Mouse (Mus musculus): ENCODE measurements around the gene Pawr. TPM values are rescaled to one million over a fixed set of nuclear protein-coding genes. Genes with fewer than 3 reads are reported as not detected.

Pawr gene
- polyA plus RNA-seq, 1 experiment from 2014 or later = 4.2 TPM

- H3K27me3 ChIP-seq (replicated peaks; ENCODE audit: control insufficient read depth, insufficient read depth, low read length) = no peaks in the 10 kb centered on the region
- no peak overlapping the region for H3K4me3 ChIP-seq (ENCODE audit: low read depth, low read length)
- no peaks in the 10 kb centered on the region for H3K36me3 ChIP-seq (ENCODE audit: control insufficient read depth, insufficient read depth, low read length)
- no peaks in the 10 kb centered on the region for H3K9me3 ChIP-seq (replicated peaks; ENCODE audit: control insufficient read depth, low read length)
- WGBS = 52% methylated on average over 5 of the region's 5 CpGs
- H3K4me2 ChIP-seq (ENCODE audit: low read length) = no peak overlapping the region
- H3K27ac ChIP-seq (ENCODE audit: low read depth, low read length) = no peak overlapping the region
- DNase-seq (ENCODE audit: low spot score) (no peak), ATAC-seq (no peak)
- H3K4me1 ChIP-seq (ENCODE audit: control insufficient read depth, insufficient read depth, low read length) = no peaks in the 10 kb centered on the region; the same call in 1 of the 2 replicates
- H3K9ac ChIP-seq (ENCODE audit: low read length) = no peak overlapping the region
These were observed 53.6 kb downstream of the Pawr start for GRCm38 (mm10) chr10:108385480-108385955.

GRCm38 (mm10) chr10:108388410-108388915, 56.5 kb downstream of the Pawr start:
- H3K27ac ChIP-seq (ENCODE audit: low read depth, low read length) = no peak overlapping the region
- WGBS = 76% methylated on average over 8 of the region's 8 CpGs
- H3K9ac ChIP-seq (ENCODE audit: low read length) = no peak overlapping the region
- no peaks in the 10 kb centered on the region for H3K27me3 ChIP-seq (replicated peaks; ENCODE audit: control insufficient read depth, insufficient read depth, low read length)
- H3K9me3 ChIP-seq (replicated peaks; ENCODE audit: control insufficient read depth, low read length) = no peaks in the 10 kb centered on the region
- H3K4me3 ChIP-seq (ENCODE audit: low read depth, low read length) = no peak overlapping the region
- H3K4me2 ChIP-seq (ENCODE audit: low read length) = no peak overlapping the region
- H3K4me1 ChIP-seq (ENCODE audit: control insufficient read depth, insufficient read depth, low read length) = no peaks in the 10 kb centered on the region; the same call in 1 of the 2 replicates
- H3K36me3 ChIP-seq (ENCODE audit: control insufficient read depth, insufficient read depth, low read length) = no peaks in the 10 kb centered on the region
- no peak for DNase-seq (ENCODE audit: low spot score)
- ATAC-seq = no peak

- H3K4me2 ChIP-seq (ENCODE audit: low read length) = no peak overlapping the region
- H3K4me3 ChIP-seq (ENCODE audit: low read depth, low read length) = no peak overlapping the region
- no peaks in the 10 kb centered on the region for H3K9me3 ChIP-seq (replicated peaks; ENCODE audit: control insufficient read depth, low read length)
- WGBS = 42% methylated on average over 5 of the region's 5 CpGs
- H3K4me1 ChIP-seq (ENCODE audit: control insufficient read depth, insufficient read depth, low read length) = no peaks in the 10 kb centered on the region; the same call in 1 of the 2 replicates
- no peaks in the 10 kb centered on the region for H3K27me3 ChIP-seq (replicated peaks; ENCODE audit: control insufficient read depth, insufficient read depth, low read length)
- no peak for ATAC-seq
- H3K36me3 ChIP-seq (ENCODE audit: control insufficient read depth, insufficient read depth, low read length) = no peaks in the 10 kb centered on the region
- no peak overlapping the region for H3K27ac ChIP-seq (ENCODE audit: low read depth, low read length)
- H3K9ac ChIP-seq (ENCODE audit: low read length) = no peak overlapping the region
- no peak for DNase-seq (ENCODE audit: low spot score)
These were observed 57.4 kb downstream of the Pawr start for GRCm38 (mm10) chr10:108389178-108389926.

GRCm38 (mm10) chr10:108389927-108390287, 58.0 kb downstream of the Pawr start:
- Histone ChIP-seq H3K27ac (ENCODE audit: low read depth, low read length) (no peak overlapping the region), H3K36me3 (ENCODE audit: control insufficient read depth, insufficient read depth, low read length) (no peaks in the 10 kb centered on the region), H3K27me3 (replicated peaks; ENCODE audit: control insufficient read depth, insufficient read depth, low read length) (no peaks in the 10 kb centered on the region), H3K4me3 (ENCODE audit: low read depth, low read length) (no peak overlapping the region), H3K9me3 (replicated peaks; ENCODE audit: control insufficient read depth, low read length) (no peaks in the 10 kb centered on the region), H3K4me2 (ENCODE audit: low read length) (no peak overlapping the region), H3K9ac (ENCODE audit: low read length) (no peak overlapping the region), H3K4me1 (ENCODE audit: control insufficient read depth, insufficient read depth, low read length) (no peaks in the 10 kb centered on the region; the same call in 1 of the 2 replicates)
- 9% methylated on average over 4 of the region's 4 CpGs for WGBS
- ATAC-seq = peak; percentile 44; the same call in 1 of the 2 replicates
- peak; percentile 24 for DNase-seq (ENCODE audit: low spot score)

- Histone ChIP-seq H3K4me2 (ENCODE audit: low read length) (no peak overlapping the region), H3K9ac (ENCODE audit: low read length) (no peak overlapping the region), H3K36me3 (ENCODE audit: control insufficient read depth, insufficient read depth, low read length) (no peaks in the 10 kb centered on the region), H3K27me3 (replicated peaks; ENCODE audit: control insufficient read depth, insufficient read depth, low read length) (no peaks in the 10 kb centered on the region), H3K9me3 (replicated peaks; ENCODE audit: control insufficient read depth, low read length) (no peaks in the 10 kb centered on the region), H3K4me3 (ENCODE audit: low read depth, low read length) (no peak overlapping the region), H3K4me1 (ENCODE audit: control insufficient read depth, insufficient read depth, low read length) (no peaks in the 10 kb centered on the region; the same call in 1 of the 2 replicates), H3K27ac (ENCODE audit: low read depth, low read length) (no peak overlapping the region)
- no peak for DNase-seq (ENCODE audit: low spot score)
- no peak for ATAC-seq
- WGBS = 72% methylated on average over 15 of the region's 15 CpGs
These were observed 59.5 kb downstream of the Pawr start for GRCm38 (mm10) chr10:108391370-108391902.

GRCm38 (mm10) chr10:108392151-108392550, 60.2 kb downstream of the Pawr start:
- no peaks in the 10 kb centered on the region for H3K27me3 ChIP-seq (replicated peaks; ENCODE audit: control insufficient read depth, insufficient read depth, low read length)
- no peaks in the 10 kb centered on the region for H3K9me3 ChIP-seq (replicated peaks; ENCODE audit: control insufficient read depth, low read length)
- no peaks in the 10 kb centered on the region for H3K36me3 ChIP-seq (ENCODE audit: control insufficient read depth, insufficient read depth, low read length)
- no peak overlapping the region for H3K4me2 ChIP-seq (ENCODE audit: low read length)
- 97% methylated on average over 10 of the region's 10 CpGs for WGBS
- H3K9ac ChIP-seq (ENCODE audit: low read length) = no peak overlapping the region
- H3K27ac ChIP-seq (ENCODE audit: low read depth, low read length) = no peak overlapping the region
- no peak overlapping the region for H3K4me3 ChIP-seq (ENCODE audit: low read depth, low read length)
- no peaks in the 10 kb centered on the region; the same call in 1 of the 2 replicates for H3K4me1 ChIP-seq (ENCODE audit: control insufficient read depth, insufficient read depth, low read length)
- no peak for ATAC-seq
- DNase-seq (ENCODE audit: low spot score) = no peak

GRCm38 (mm10) chr10:108394306-108394705, 62.4 kb downstream of the Pawr start:
- no peak overlapping the region for H3K27ac ChIP-seq (ENCODE audit: low read depth, low read length)
- DNase-seq (ENCODE audit: low spot score) (no peak), ATAC-seq (no peak)
- WGBS = 86% methylated on average over 4 of the region's 4 CpGs
- no peak overlapping the region for H3K9ac ChIP-seq (ENCODE audit: low read length)
- H3K4me2 ChIP-seq (ENCODE audit: low read length) = no peak overlapping the region
- no peaks in the 10 kb centered on the region for H3K4me1 ChIP-seq (ENCODE audit: control insufficient read depth, insufficient read depth, low read length)
- H3K36me3 ChIP-seq (ENCODE audit: control insufficient read depth, insufficient read depth, low read length) = no peaks in the 10 kb centered on the region
- no peak overlapping the region for H3K4me3 ChIP-seq (ENCODE audit: low read depth, low read length)
- no peaks in the 10 kb centered on the region for H3K9me3 ChIP-seq (replicated peaks; ENCODE audit: control insufficient read depth, low read length)
- H3K27me3 ChIP-seq (replicated peaks; ENCODE audit: control insufficient read depth, insufficient read depth, low read length) = no peaks in the 10 kb centered on the region

- ATAC-seq (no peak), DNase-seq (ENCODE audit: low spot score) (no peak)
- H3K4me3 ChIP-seq (ENCODE audit: low read depth, low read length) = no peak overlapping the region
- 94% methylated on average over 12 of the region's 12 CpGs for WGBS
- no peak overlapping the region for H3K27ac ChIP-seq (ENCODE audit: low read depth, low read length)
- H3K9me3 ChIP-seq (replicated peaks; ENCODE audit: control insufficient read depth, low read length) = no peaks in the 10 kb centered on the region
- no peaks in the 10 kb centered on the region for H3K27me3 ChIP-seq (replicated peaks; ENCODE audit: control insufficient read depth, insufficient read depth, low read length)
- no peaks in the 10 kb centered on the region for H3K4me1 ChIP-seq (ENCODE audit: control insufficient read depth, insufficient read depth, low read length)
- H3K4me2 ChIP-seq (ENCODE audit: low read length) = no peak overlapping the region
- H3K36me3 ChIP-seq (ENCODE audit: control insufficient read depth, insufficient read depth, low read length) = no peaks in the 10 kb centered on the region
- no peak overlapping the region for H3K9ac ChIP-seq (ENCODE audit: low read length)
These were observed 63.3 kb downstream of the Pawr start for GRCm38 (mm10) chr10:108395229-108395628.

GRCm38 (mm10) chr10:108395647-108396046, 63.7 kb downstream of the Pawr start:
- no peaks in the 10 kb centered on the region for H3K36me3 ChIP-seq (ENCODE audit: control insufficient read depth, insufficient read depth, low read length)
- no peaks in the 10 kb centered on the region for H3K9me3 ChIP-seq (replicated peaks; ENCODE audit: control insufficient read depth, low read length)
- 93% methylated on average over 14 of the region's 14 CpGs for WGBS
- H3K4me3 ChIP-seq (ENCODE audit: low read depth, low read length) = no peak overlapping the region
- ATAC-seq (no peak), DNase-seq (ENCODE audit: low spot score) (no peak)
- H3K9ac ChIP-seq (ENCODE audit: low read length) = no peak overlapping the region
- H3K4me2 ChIP-seq (ENCODE audit: low read length) = no peak overlapping the region
- H3K4me1 ChIP-seq (ENCODE audit: control insufficient read depth, insufficient read depth, low read length) = no peaks in the 10 kb centered on the region
- H3K27ac ChIP-seq (ENCODE audit: low read depth, low read length) = no peak overlapping the region
- no peaks in the 10 kb centered on the region for H3K27me3 ChIP-seq (replicated peaks; ENCODE audit: control insufficient read depth, insufficient read depth, low read length)
